Mouse (Mus musculus) forebrain, embryonic 15.5 days (tissue): ENCODE measurements around the gene Cs. TPM values are rescaled to one million over a fixed set of nuclear protein-coding genes. Genes with fewer than 3 reads are reported as not detected.

Experiments used
- ATAC-seq: fragments of 200-750 bp; cut with Nextera tagmentation; replicated peaks from 2 replicates; pipeline ENCODE4 v1.8.0; 2017; ENCODE audit warnings: mild to moderate bottlenecking, moderate TSS enrichment, moderate library complexity
- H3K27ac ChIP-seq: fragments of 300-500 bp; sonication (generic); replicated peaks from 2 replicates; pipeline ENCODE4 v1.5.1; 2015; ENCODE audit warnings: mild to moderate bottlenecking, inconsistent platforms
- H3K27me3 ChIP-seq: fragments of 300-500 bp; sonication (generic); 2 replicates; pipeline ENCODE4 v1.6.1; 2015; ENCODE audit warnings: inconsistent platforms
- H3K36me3 ChIP-seq: fragments of 300-500 bp; sonication (generic); 2 replicates; pipeline ENCODE4 v1.6.1; 2015; ENCODE audit warnings: mild to moderate bottlenecking, inconsistent platforms
- H3K4me1 ChIP-seq: fragments of 300-500 bp; sonication (generic); 2 replicates; pipeline ENCODE4 v1.6.1; 2015; ENCODE audit warnings: inconsistent platforms
- H3K4me2 ChIP-seq: fragments of 300-500 bp; sonication (generic); replicated peaks from 2 replicates; pipeline ENCODE4 v1.6.1; 2015; ENCODE audit warnings: mild to moderate bottlenecking, inconsistent platforms
- H3K4me3 ChIP-seq: fragments of 300-500 bp; sonication (generic); 2 replicates; pipeline ENCODE4 v1.5.1; 2015; ENCODE audit warnings: mild to moderate bottlenecking, inconsistent platforms
- H3K9ac ChIP-seq: fragments of 300-500 bp; sonication (generic); replicated peaks from 2 replicates; pipeline ENCODE4 v1.6.1; 2015; ENCODE audit warnings: mild to moderate bottlenecking, inconsistent platforms
- H3K9me3 ChIP-seq: fragments of 300-500 bp; sonication (generic); 2 replicates; pipeline ENCODE4 v1.6.1; 2016; ENCODE audit warnings: inconsistent platforms
- WGBS: fragments of 180-500 bp; shearing (Covaris S2); methylation state at CpG from one replicate; pipeline ENCODE4 v1.1.7; 2015; ENCODE audit warnings: mixed read lengths; 5-methylcytosine and 5-hydroxymethylcytosine counted together
- polyA plus RNA-seq: library from polyadenylated mRNA; unstranded; fragments of >200 nt; fragmentation: Nextera tagmentation; extraction: Ambion mirVana; gene quantifications from 2 replicates; pipeline ENCODE4 v1.2.1, GENCODE M21; 2015

The Cs gene
- polyA plus RNA-seq, 1 experiment from 2014 or later: 233 TPM

- no peaks in the 10 kb centered on the region for H3K27me3 ChIP-seq
- no peak overlapping the region for H3K9ac ChIP-seq
- no peak for ATAC-seq
- peaks cover 4% of the 10 kb centered on the region; the same call in 1 of the 2 replicates for H3K36me3 ChIP-seq
- H3K4me1 ChIP-seq: peaks cover 24% of the 10 kb centered on the region
- H3K4me3 ChIP-seq: peak overlapping the region; percentile 82; the same call in 1 of the 2 replicates
- no peak overlapping the region for H3K27ac ChIP-seq
- peak overlapping the region; percentile 59; the same call in 1 of the 2 replicates for H3K4me2 ChIP-seq
- no peaks in the 10 kb centered on the region for H3K9me3 ChIP-seq
- WGBS: 91% methylated on average over 3 of the region's 3 CpGs
Observed at GRCm38 (mm10) chr10:128336597-128336996, 937 bp upstream of the Cs start.

DNA sequence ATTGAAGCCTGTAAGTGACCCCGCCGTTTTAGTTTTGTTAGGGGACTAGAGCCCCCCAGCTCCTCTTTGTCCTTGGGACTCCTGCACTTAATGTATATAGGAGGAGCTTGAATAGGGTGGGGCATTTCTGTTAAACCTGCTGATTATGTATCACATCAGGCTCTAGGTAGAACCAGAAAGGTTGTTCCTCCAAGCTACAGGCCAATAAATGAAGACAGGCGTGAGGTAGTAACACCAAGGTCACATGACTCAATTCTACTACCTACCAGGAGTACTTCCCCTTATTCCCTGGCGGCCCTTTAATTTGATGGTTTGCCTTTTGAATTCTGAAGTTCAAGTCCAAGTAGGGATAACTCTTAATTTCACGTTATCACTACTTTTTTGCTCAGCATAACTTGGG, 881 bp downstream of the Cs start:
- Histone ChIP-seq H3K9ac (peak overlapping the region; percentile 85), H3K4me1 (peaks cover 26% of the 10 kb centered on the region), H3K9me3 (no peaks in the 10 kb centered on the region), H3K27me3 (no peaks in the 10 kb centered on the region), H3K27ac (peak overlapping the region; percentile 88; the same call in 1 of the 2 replicates), H3K4me2 (peak overlapping the region; percentile 74), H3K4me3 (peak overlapping the region; percentile 82), H3K36me3 (peaks cover 4% of the 10 kb centered on the region; the same call in 1 of the 2 replicates)
- WGBS: 16% methylated on average over 5 of the region's 5 CpGs
- no peak; the same call in 1 of the 2 replicates for ATAC-seq

DNA sequence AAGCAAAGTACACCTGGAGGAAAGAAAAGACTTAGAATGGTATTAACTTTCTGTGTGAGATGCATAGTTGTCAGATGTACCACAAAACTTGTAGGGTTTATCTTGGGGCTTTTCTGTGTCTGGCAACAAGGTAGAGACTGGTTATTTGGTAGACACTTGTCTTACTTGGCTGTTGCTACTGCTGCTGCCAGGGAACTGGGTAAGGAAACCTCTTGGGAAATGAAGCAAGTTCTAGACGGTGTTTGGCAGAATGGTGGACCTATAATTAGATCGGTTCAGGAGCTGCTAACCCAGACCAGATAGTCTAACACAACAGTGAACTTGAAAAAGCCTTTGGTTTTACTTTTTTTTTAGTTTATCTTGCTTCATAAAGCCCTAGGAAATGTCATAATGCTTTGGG, 1.4 kb downstream of the Cs start:
- no peak for ATAC-seq
- peak overlapping the region; percentile 74 for H3K4me2 ChIP-seq
- no peaks in the 10 kb centered on the region for H3K27me3 ChIP-seq
- peaks cover 4% of the 10 kb centered on the region; the same call in 1 of the 2 replicates for H3K36me3 ChIP-seq
- H3K4me3 ChIP-seq: peak overlapping the region; percentile 82; the same call in 1 of the 2 replicates
- peaks cover 27% of the 10 kb centered on the region for H3K4me1 ChIP-seq
- WGBS: 81% methylated on average over 2 of the region's 2 CpGs
- H3K9me3 ChIP-seq: no peaks in the 10 kb centered on the region
- 0 out of 2 replicates have a peak overlapping the region, but pooled peaks have one; percentile 85 for H3K9ac ChIP-seq
- H3K27ac ChIP-seq: no peak overlapping the region

DNA sequence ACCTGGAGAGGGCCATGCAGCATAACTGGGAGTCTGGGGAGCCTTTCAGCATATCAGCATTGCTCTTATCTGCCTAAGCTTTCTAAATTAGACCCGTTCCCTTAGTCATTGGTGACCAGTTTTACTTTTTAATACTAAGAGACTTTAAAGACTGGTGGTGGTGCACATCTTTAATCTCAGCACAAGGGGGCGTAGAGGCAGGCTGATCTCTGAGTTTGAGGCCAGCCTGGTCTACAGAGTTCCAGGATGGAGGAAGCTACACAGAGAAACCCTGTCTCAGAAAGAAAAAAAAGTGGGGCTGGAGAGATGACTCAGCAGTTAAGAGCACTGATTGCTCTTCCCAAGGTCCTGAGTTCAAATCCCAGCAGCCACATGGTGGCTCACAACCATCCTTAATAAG, 2.7 kb downstream of the Cs start:
- WGBS: 77% methylated on average over 2 of the region's 2 CpGs
- Histone ChIP-seq H3K9me3 (no peaks in the 10 kb centered on the region), H3K27me3 (no peaks in the 10 kb centered on the region), H3K9ac (no peak overlapping the region), H3K4me2 (no peak overlapping the region), H3K36me3 (peaks cover 4% of the 10 kb centered on the region; the same call in 1 of the 2 replicates), H3K4me3 (no peak overlapping the region), H3K27ac (no peak overlapping the region), H3K4me1 (peaks cover 35% of the 10 kb centered on the region)
- ATAC-seq: no peak

DNA sequence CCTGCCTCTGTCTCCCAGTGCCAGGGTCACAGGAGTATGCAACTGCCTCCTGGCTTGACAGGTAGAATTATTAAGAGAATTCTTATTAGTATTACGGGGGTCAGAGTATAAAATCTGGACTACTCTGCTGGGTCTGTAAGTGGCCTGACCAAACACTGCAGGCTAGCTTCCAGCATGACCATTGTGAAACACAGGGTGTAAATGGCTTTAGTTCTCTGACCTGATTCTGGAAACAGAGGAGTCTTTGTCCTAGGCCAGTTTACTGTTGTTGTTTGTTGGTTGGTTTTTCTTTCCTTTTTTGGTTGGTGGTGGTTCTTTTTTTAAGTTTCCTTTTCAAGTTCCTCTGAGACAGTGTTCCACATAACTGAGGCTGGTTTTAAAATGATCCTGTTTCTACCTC, 5.9 kb downstream of the Cs start:
- H3K4me3 ChIP-seq: no peak overlapping the region
- no peaks in the 10 kb centered on the region for H3K27me3 ChIP-seq
- WGBS: 93% methylated on average over 1 of the region's 1 CpGs
- peak overlapping the region; percentile 37; the same call in 1 of the 2 replicates for H3K27ac ChIP-seq
- H3K4me1 ChIP-seq: peaks cover 29% of the 10 kb centered on the region
- H3K9me3 ChIP-seq: no peaks in the 10 kb centered on the region
- H3K4me2 ChIP-seq: no peak overlapping the region
- no peak for ATAC-seq
- H3K9ac ChIP-seq: no peak overlapping the region
- peaks cover 4% of the 10 kb centered on the region; the same call in 1 of the 2 replicates for H3K36me3 ChIP-seq

GRCm38 (mm10) chr10:128344568-128345275, 7.2 kb downstream of the Cs start:
- Histone ChIP-seq H3K4me1 (peaks cover 19% of the 10 kb centered on the region), H3K4me2 (no peak overlapping the region), H3K9ac (no peak overlapping the region), H3K27ac (peak overlapping the region; percentile 69), H3K9me3 (no peaks in the 10 kb centered on the region), H3K36me3 (peaks cover 7% of the 10 kb centered on the region), H3K4me3 (no peak overlapping the region), H3K27me3 (no peaks in the 10 kb centered on the region)
- 0 out of 2 replicates have a peak, but pooled peaks have one; percentile 35 for ATAC-seq
- 43% methylated on average over 7 of the region's 7 CpGs for WGBS

- H3K27ac ChIP-seq: no peak overlapping the region
- H3K4me3 ChIP-seq: no peak overlapping the region
- H3K9me3 ChIP-seq: no peaks in the 10 kb centered on the region
- 95% methylated on average over 8 of the region's 8 CpGs for WGBS
- H3K9ac ChIP-seq: no peak overlapping the region
- ATAC-seq: no peak
- H3K36me3 ChIP-seq: peaks cover 32% of the 10 kb centered on the region
- no peak overlapping the region for H3K4me2 ChIP-seq
- H3K4me1 ChIP-seq: peaks cover 14% of the 10 kb centered on the region
- H3K27me3 ChIP-seq: no peaks in the 10 kb centered on the region
Observed at GRCm38 (mm10) chr10:128347541-128347940, 10.0 kb downstream of the Cs start.

DNA sequence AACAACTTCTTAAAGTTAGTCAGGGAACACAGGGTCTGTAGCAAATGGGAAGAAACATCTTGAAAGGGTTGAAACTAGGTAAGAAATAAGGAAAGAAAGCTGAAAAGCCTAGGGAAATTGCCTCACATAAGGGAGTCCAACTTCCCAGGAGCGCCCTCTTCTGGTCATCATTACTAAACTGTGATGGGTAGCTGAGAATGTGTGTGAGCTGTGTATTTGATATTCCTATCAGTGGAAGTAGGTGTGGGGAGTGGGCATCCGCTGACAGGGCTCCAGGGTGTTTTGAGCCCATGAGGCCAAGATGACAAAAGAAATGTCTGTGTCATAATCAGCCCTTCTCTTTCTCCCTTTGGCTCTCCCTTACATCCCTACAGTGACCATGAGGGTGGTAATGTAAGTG, 21.3 kb downstream of the Cs start:
- Histone ChIP-seq H3K27me3 (no peaks in the 10 kb centered on the region), H3K9me3 (no peaks in the 10 kb centered on the region), H3K4me3 (no peak overlapping the region), H3K27ac (no peak overlapping the region), H3K9ac (no peak overlapping the region), H3K4me2 (no peak overlapping the region), H3K4me1 (no peaks in the 10 kb centered on the region), H3K36me3 (peaks cover 83% of the 10 kb centered on the region)
- ATAC-seq: 0 out of 2 replicates have a peak, but pooled peaks have one; percentile 43
- WGBS: 52% methylated on average over 2 of the region's 2 CpGs

DNA sequence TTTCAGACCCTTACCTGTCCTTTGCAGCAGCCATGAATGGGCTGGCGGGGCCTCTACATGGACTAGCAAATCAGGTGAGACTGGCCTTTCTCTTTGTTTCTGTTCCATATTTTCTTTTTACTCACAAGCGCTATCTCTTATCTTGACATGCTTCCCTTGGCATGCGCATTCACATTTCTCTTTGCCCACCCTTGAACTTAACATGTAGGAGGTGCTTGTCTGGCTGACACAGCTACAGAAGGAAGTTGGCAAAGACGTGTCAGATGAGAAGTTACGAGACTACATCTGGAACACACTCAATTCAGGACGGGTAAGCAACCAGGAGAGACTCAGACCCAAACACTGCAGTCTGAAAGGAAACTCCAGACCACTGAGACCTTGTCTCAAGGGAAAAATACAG, 21.7 kb downstream of the Cs start:
- H3K9me3 ChIP-seq: no peaks in the 10 kb centered on the region
- H3K4me1 ChIP-seq: no peaks in the 10 kb centered on the region
- no peak overlapping the region for H3K4me3 ChIP-seq
- H3K36me3 ChIP-seq: peaks cover 80% of the 10 kb centered on the region
- H3K4me2 ChIP-seq: no peak overlapping the region
- no peaks in the 10 kb centered on the region for H3K27me3 ChIP-seq
- H3K27ac ChIP-seq: no peak overlapping the region
- WGBS: 98% methylated on average over 6 of the region's 6 CpGs
- ATAC-seq: no peak
- H3K9ac ChIP-seq: no peak overlapping the region

- no peak overlapping the region for H3K4me3 ChIP-seq
- WGBS: 91% methylated on average over 6 of the region's 6 CpGs
- no peak for ATAC-seq
- no peaks in the 10 kb centered on the region for H3K9me3 ChIP-seq
- H3K36me3 ChIP-seq: peaks cover 75% of the 10 kb centered on the region
- no peak overlapping the region for H3K4me2 ChIP-seq
- no peaks in the 10 kb centered on the region for H3K4me1 ChIP-seq
- no peak overlapping the region for H3K9ac ChIP-seq
- H3K27ac ChIP-seq: no peak overlapping the region
- no peaks in the 10 kb centered on the region for H3K27me3 ChIP-seq
Observed at GRCm38 (mm10) chr10:128361836-128362235, 24.3 kb downstream of the Cs start.

DNA sequence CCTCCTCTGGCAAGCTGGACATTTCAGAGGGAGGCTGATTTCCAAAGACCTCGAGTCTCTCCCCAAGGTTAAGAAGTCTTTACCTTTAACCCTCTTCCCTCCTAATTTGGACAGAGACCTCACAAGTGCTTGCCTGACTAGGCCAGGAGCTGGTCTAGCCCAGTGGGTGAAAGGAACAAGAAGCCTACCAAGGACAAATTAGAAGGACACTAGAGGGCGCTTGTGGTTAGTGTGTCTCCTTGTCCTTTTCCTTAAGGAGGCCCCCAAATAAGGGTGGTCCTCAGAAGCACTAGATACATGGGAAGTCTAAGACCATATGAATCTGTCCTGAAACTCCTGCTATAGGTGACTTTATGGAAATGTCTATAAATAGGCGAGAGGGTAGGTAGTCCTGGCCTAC, 25.0 kb downstream of the Cs start:
- Histone ChIP-seq H3K36me3 (peaks cover 70% of the 10 kb centered on the region), H3K4me1 (peaks cover 5% of the 10 kb centered on the region), H3K4me2 (no peak overlapping the region), H3K27ac (no peak overlapping the region), H3K27me3 (no peaks in the 10 kb centered on the region), H3K9ac (no peak overlapping the region), H3K4me3 (no peak overlapping the region), H3K9me3 (no peaks in the 10 kb centered on the region)
- ATAC-seq: no peak
- WGBS: 54% methylated on average over 3 of the region's 3 CpGs

DNA sequence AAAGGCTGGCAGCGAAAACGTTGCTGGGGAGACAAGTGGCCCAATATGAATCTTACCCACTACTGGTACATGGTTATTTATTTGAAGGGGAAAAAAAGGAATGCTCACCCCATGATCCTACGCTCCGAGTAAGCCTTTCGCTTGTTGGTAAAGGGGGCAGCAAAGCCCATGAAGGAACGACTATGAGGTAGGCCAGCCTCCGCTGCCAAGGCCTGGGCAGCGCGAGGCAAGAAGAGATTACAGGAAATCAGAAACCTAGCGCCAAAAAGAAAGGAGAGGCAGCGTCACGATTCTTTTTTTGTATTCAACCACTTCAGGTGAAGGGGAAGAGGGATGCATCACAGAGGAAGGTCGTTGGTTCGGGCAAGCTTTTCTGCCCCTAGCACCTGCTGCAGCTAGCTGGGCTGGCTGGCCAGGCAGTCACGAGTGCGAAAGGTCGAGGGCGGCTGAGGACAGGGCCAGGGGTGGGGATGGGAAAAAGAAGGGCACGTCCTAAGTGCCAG, 30.4 kb downstream of the Cs start:
- Histone ChIP-seq H3K4me1 (peaks cover 20% of the 10 kb centered on the region), H3K27me3 (no peaks in the 10 kb centered on the region), H3K4me3 (peak overlapping the region; percentile 71), H3K9me3 (no peaks in the 10 kb centered on the region), H3K4me2 (peak overlapping the region; percentile 82), H3K36me3 (peaks cover 18% of the 10 kb centered on the region), H3K9ac (peak overlapping the region; percentile 74), H3K27ac (peak overlapping the region; percentile 98)
- no peak; the same call in 1 of the 2 replicates for ATAC-seq
- WGBS: 12% methylated on average over 19 of the region's 19 CpGs
